Mouse (Mus musculus): ENCODE results near the gene Samd4.

- TF ChIP-seq POLR2A (IDR thresholded peaks at IDR 0.05; ENCODE audit: borderline replicate concordance, low read depth, low read length), result no peak
- no peak for TF ChIP-seq CTCF (IDR thresholded peaks at IDR 0.05; ENCODE audit: low read depth, low read length)
These were observed 615 bp downstream of the Samd4 start for GRCm38 (mm10) chr14:46883068-46883870.

Measured in bone marrow macrophage, adult 2 months (primary cell).